Mouse (Mus musculus): Measurements from ENCODE around the gene Pcsk5.

DNA sequence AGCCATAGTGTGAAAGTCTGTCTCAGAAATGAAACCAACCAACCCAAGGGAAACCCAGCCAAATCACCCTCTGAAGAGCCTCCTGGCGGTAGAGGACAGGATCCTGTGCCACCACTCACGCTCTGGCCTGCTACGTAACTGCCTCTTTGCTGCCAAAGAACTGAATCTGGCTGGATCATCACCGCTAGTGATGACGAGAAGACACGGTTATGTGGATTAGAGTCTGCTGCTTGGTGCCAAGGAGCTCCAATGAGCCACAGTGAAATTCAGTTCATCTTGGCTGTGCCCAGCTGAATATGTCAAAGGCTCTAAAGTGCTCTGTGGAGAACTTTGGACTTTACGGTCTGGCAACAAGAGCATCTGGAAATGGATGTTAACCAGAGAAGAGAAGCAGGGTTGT lies 282.3 kb downstream of the Pcsk5 start:
- no peak for TF ChIP-seq POLR2A (IDR thresholded peaks at IDR 0.05; ENCODE audit: extremely low read depth, insufficient read depth, low read length)
- TF ChIP-seq CTCF (IDR thresholded peaks at IDR 0.05; ENCODE audit: extremely low read depth, insufficient read depth, low read length) = no peak

All from cortical plate, adult 2 months (tissue).